Mouse (Mus musculus): Measurements from ENCODE around the gene Tstd1.

- TF ChIP-seq CTCF (IDR thresholded peaks at IDR 0.05) = peak; percentile 28; the same call in 1 of the 2 replicates
- no peak for TF ChIP-seq POLR2A (IDR thresholded peaks at IDR 0.05; ENCODE audit: insufficient read depth, low read depth, low read length)
- no peak for TF ChIP-seq EP300 (IDR thresholded peaks at IDR 0.05; ENCODE audit: insufficient read depth, low read depth, low read length)
Observed at GRCm38 (mm10) chr1:171387099-171387498, 31.6 kb upstream of the Tstd1 start.
